Mouse (Mus musculus): ENCODE measurements around the gene Sema4d. TPM values are rescaled to one million over a fixed set of nuclear protein-coding genes. Genes with fewer than 3 reads are reported as not detected.

The Sema4d gene
- total and polyA plus RNA-seq, 3 experiments: 6.9 to 20.3 TPM; not detected in 1

DNA sequence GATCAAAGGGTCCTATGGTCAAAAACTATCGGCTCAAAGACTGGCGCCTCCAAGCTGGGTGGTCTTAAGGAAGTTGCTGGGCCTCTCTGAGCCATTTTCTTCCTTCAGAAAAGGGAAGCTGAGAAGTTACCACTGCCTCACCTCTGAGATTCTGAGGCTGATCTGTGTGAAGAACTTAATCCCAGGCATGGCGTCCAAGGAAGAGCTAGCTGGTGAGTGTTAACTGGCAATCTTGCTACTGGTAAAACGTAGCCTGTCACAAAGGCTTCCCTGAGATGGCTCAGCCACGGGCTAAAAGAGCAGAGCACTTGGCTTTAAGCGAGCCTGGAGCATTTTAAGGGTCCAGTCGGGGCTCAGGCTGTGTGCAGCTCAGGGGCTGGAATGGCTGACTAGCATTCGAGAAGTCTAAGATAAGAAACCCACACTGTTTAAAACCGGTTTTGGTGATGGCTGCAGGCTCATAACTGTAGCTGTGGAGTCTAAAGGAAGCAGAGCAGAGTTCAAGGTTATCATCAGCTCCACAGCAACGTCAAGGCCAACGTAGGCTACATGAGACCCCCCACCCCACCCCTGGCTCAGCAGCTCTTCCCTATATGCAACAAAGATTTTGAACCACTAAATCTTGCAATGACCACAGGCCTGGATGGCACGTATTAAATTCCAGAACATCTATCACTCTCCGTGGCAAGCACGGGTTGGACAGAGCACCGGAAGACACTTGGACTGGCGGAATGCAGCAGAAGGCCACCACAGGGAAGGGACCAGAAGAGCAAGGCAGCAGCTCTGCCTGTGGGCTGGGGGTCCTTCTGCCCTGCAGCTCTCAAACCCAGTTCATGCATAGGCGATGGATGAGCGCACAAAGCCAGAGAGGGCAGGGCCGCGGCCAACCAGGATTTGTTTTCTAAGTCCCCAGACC lies 56.3 kb downstream of the Sema4d start:
- H3K27ac ChIP-seq (ENCODE audit: control insufficient read depth, low read depth, low read length): peak overlapping the region; percentile 99
- peaks cover 13% of the 10 kb centered on the region for H3K79me2 ChIP-seq (ENCODE audit: control insufficient read depth, insufficient read depth, low read length, poor library complexity)
- peak overlapping the region; percentile 88 for H3K9ac ChIP-seq (ENCODE audit: control insufficient read depth, low read depth, low read length, poor library complexity, severe bottlenecking)
- peak; percentile 85 for DNase-seq (ENCODE audit: low read depth, low spot score)
- no peaks in the 10 kb centered on the region for H3K27me3 ChIP-seq (ENCODE audit: control insufficient read depth in 1 of 2, insufficient read depth in 2 of 2, low read length in 2 of 2)
- peak overlapping the region; percentile 51 for H3K4me3 ChIP-seq (ENCODE audit: control insufficient read depth in 1 of 2, insufficient read depth in 1 of 2, low read depth in 2 of 2, low read length in 2 of 2)
- TF ChIP-seq SIN3A (IDR thresholded peaks at IDR 0.05; ENCODE audit: low read length) (0 out of 2 replicates have a peak, but pooled peaks have one; percentile 51), POLR2AphosphoS2 (IDR thresholded peaks at IDR 0.05; ENCODE audit: low read length) (no peak), BHLHE40 (IDR thresholded peaks at IDR 0.05; ENCODE audit: borderline replicate concordance, low read depth, low read length) (no peak), CHD2 (IDR thresholded peaks at IDR 0.05; ENCODE audit: low read length) (no peak), EP300 (IDR thresholded peaks at IDR 0.05; ENCODE audit: low read depth in 1 of 2, low read length in 2 of 2) (peak; percentile 14 to 59; a peak in 1 of 4 replicates), USF2 (IDR thresholded peaks at IDR 0.05; ENCODE audit: borderline replicate concordance in 1 of 2, insufficient read depth in 1 of 2, low read depth in 1 of 2, low read length in 2 of 2) (no peak), RAD21 (IDR thresholded peaks at IDR 0.05; ENCODE audit: low read depth, low read length) (no peak), ZC3H11A (IDR thresholded peaks at IDR 0.05; ENCODE audit: low read depth, low read length) (no peak), GATA1 (IDR thresholded peaks at IDR 0.05; ENCODE audit: low read depth, low read length) (peak; percentile 48), TBP (IDR thresholded peaks at IDR 0.05; ENCODE audit: low read depth, low read length) (peak; percentile 65), ZMIZ1 (IDR thresholded peaks at IDR 0.05; ENCODE audit: low read depth, low read length) (peak; percentile 45; the same call in 1 of the 2 replicates), TCF12 (IDR thresholded peaks at IDR 0.05; ENCODE audit: low read depth, low read length) (no peak; the same call in none of the 2 replicates), MXI1 (IDR thresholded peaks at IDR 0.05; ENCODE audit: low read depth, low read length) (no peak; the same call in 1 of the 2 replicates), POLR2AphosphoS5 (IDR thresholded peaks at IDR 0.05; ENCODE audit: borderline replicate concordance, low read depth, low read length) (0 out of 2 replicates have a peak, but pooled peaks have one; percentile 30), MAZ (IDR thresholded peaks at IDR 0.05; ENCODE audit: low read depth, low read length) (peak; percentile 61; the same call in 1 of the 2 replicates), HCFC1 (IDR thresholded peaks at IDR 0.05; ENCODE audit: low read depth, low read length) (peak; percentile 30; the same call in 1 of the 2 replicates), MYB (IDR thresholded peaks at IDR 0.05; ENCODE audit: low read depth, low read length) (peak; percentile 59), E2F4 (IDR thresholded peaks at IDR 0.05; ENCODE audit: borderline replicate concordance, low read depth, low read length) (no peak), MYC (IDR thresholded peaks at IDR 0.05; ENCODE audit: low read depth, low read length) (peak; percentile 54; the same call in 1 of the 2 replicates), ETS1 (IDR thresholded peaks at IDR 0.05; ENCODE audit: low read depth, low read length) (0 out of 2 replicates have a peak, but pooled peaks have one; percentile 13), POLR2A (IDR thresholded peaks at IDR 0.05; ENCODE audit: control insufficient read depth in 1 of 2, insufficient read depth in 1 of 2, low read depth in 1 of 2, low read length in 2 of 2, poor library complexity in 1 of 2) (peak; percentile 11 to 24; a peak in 3 of 4 replicates), CHD1 (IDR thresholded peaks at IDR 0.05; ENCODE audit: low read depth, low read length) (peak; percentile 70; the same call in 1 of the 2 replicates), ELF1 (IDR thresholded peaks at IDR 0.05; ENCODE audit: low read depth, low read length) (no peak), MAX (IDR thresholded peaks at IDR 0.05; ENCODE audit: low read length) (peak; percentile 46; the same call in 1 of the 2 replicates), MEF2A (IDR thresholded peaks at IDR 0.05; ENCODE audit: extremely low read depth, insufficient replicate concordance, low read depth, low read length, poor library complexity, severe bottlenecking) (no peak), USF1 (IDR thresholded peaks at IDR 0.05; ENCODE audit: low read depth, low read length) (no peak), NELFE (IDR thresholded peaks at IDR 0.05; ENCODE audit: low read depth, low read length) (peak; percentile 42; the same call in 1 of the 2 replicates)
- peaks cover 21 to 63% of the 10 kb centered on the region in 2 experiments for H3K4me1 ChIP-seq (ENCODE audit: control insufficient read depth in 1 of 2, insufficient read depth in 2 of 2, low read length in 2 of 2)
- peaks cover 0 to 38% of the 10 kb centered on the region in 2 experiments; a peak in 2 of 4 replicates for H3K36me3 ChIP-seq (ENCODE audit: control insufficient read depth in 1 of 2, insufficient read depth in 2 of 2, low read length in 2 of 2)
- no peaks in the 10 kb centered on the region for H3K9me3 ChIP-seq (replicated peaks; ENCODE audit: insufficient read depth, low read length)
